Mouse (Mus musculus) forebrain, embryonic 12.5 days (tissue): ENCODE data around the gene Maml2. TPM values are rescaled to one million over a fixed set of nuclear protein-coding genes. Genes with fewer than 3 reads are reported as not detected.

Source experiments
- ATAC-seq: fragments of 200-750 bp; cut with Nextera tagmentation; 2 replicates; pipeline ENCODE4 v1.8.0; 2017; ENCODE audit warnings: moderate TSS enrichment; ENCODE audit not compliant: low FRiP score
- H3K27ac ChIP-seq: fragments of 300-500 bp; sonication (generic); 2 replicates; pipeline ENCODE4 v1.5.1; 2016; ENCODE audit warnings: mild to moderate bottlenecking
- H3K27me3 ChIP-seq: fragments of 300-500 bp; sonication (generic); 2 replicates; pipeline ENCODE4 v1.6.1; 2016; ENCODE audit warnings: mild to moderate bottlenecking
- H3K36me3 ChIP-seq: fragments of 300-500 bp; sonication (generic); replicated peaks from 2 replicates; pipeline ENCODE4 v1.6.1; 2016; ENCODE audit warnings: mild to moderate bottlenecking
- H3K4me1 ChIP-seq: fragments of 300-500 bp; sonication (generic); 2 replicates; pipeline ENCODE4 v1.6.1; 2016
- H3K4me2 ChIP-seq: fragments of 300-500 bp; sonication (generic); 2 replicates; pipeline ENCODE4 v1.6.1; 2016; ENCODE audit warnings: mild to moderate bottlenecking, moderate library complexity
- H3K4me3 ChIP-seq: fragments of 300-500 bp; sonication (generic); replicated peaks from 2 replicates; pipeline ENCODE4 v1.5.1; 2016; ENCODE audit warnings: mild to moderate bottlenecking
- H3K9ac ChIP-seq: fragments of 300-500 bp; sonication (generic); 2 replicates; pipeline ENCODE4 v1.6.1; 2016; ENCODE audit warnings: mild to moderate bottlenecking
- H3K9me3 ChIP-seq: fragments of 300-500 bp; sonication (generic); 2 replicates; pipeline ENCODE4 v1.6.1; 2016
- WGBS: fragments of 180-500 bp; shearing (Covaris S2); methylation state at CpG from one replicate; pipeline ENCODE4 v1.1.7; 2016; 5-methylcytosine and 5-hydroxymethylcytosine counted together
- polyA plus RNA-seq: library from polyadenylated mRNA; unstranded; fragments of >200 nt; fragmentation: Nextera tagmentation; extraction: Ambion mirVana; gene quantifications from 2 replicates; pipeline ENCODE4 v1.2.1, GENCODE M21; 2016

The Maml2 gene
- polyA plus RNA-seq, 1 experiment from 2014 or later, result 10.4 TPM

GRCm38 (mm10) chr9:13460926-13461325 is 163.2 kb downstream of the Maml2 start:
- Histone ChIP-seq H3K4me2 (no peak overlapping the region), H3K36me3 (no peaks in the 10 kb centered on the region), H3K9ac (no peak overlapping the region), H3K27me3 (no peaks in the 10 kb centered on the region), H3K27ac (no peak overlapping the region), H3K4me1 (0 out of 2 replicates have a peak, but pooled peaks cover 7% of the 10 kb centered on the region), H3K9me3 (no peaks in the 10 kb centered on the region), H3K4me3 (no peak overlapping the region)
- ATAC-seq, result no peak
- WGBS, result 100% methylated on average over 1 of the region's 1 CpGs

- Histone ChIP-seq H3K4me2 (no peak overlapping the region), H3K27me3 (no peaks in the 10 kb centered on the region), H3K9ac (no peak overlapping the region), H3K27ac (no peak overlapping the region), H3K9me3 (no peaks in the 10 kb centered on the region), H3K4me1 (peaks cover 7% of the 10 kb centered on the region; the same call in 1 of the 2 replicates), H3K4me3 (no peak overlapping the region), H3K36me3 (no peaks in the 10 kb centered on the region)
- ATAC-seq, result no peak
- WGBS, result 91% methylated on average over 4 of the region's 4 CpGs
Observed at GRCm38 (mm10) chr9:13465358-13466020, 167.7 kb downstream of the Maml2 start.

GRCm38 (mm10) chr9:13466351-13466750 is 168.6 kb downstream of the Maml2 start:
- H3K4me1 ChIP-seq, result peaks cover 7% of the 10 kb centered on the region; the same call in 1 of the 2 replicates
- H3K4me3 ChIP-seq, result no peak overlapping the region
- H3K36me3 ChIP-seq, result no peaks in the 10 kb centered on the region
- H3K27ac ChIP-seq, result no peak overlapping the region
- no peak overlapping the region for H3K4me2 ChIP-seq
- ATAC-seq, result no peak
- H3K27me3 ChIP-seq, result no peaks in the 10 kb centered on the region
- WGBS, result 84% methylated on average over 4 of the region's 4 CpGs
- H3K9ac ChIP-seq, result no peak overlapping the region
- H3K9me3 ChIP-seq, result no peaks in the 10 kb centered on the region

GRCm38 (mm10) chr9:13466816-13467215 is 169.1 kb downstream of the Maml2 start:
- H3K4me2 ChIP-seq, result no peak overlapping the region
- H3K9ac ChIP-seq, result no peak overlapping the region
- 89% methylated on average over 10 of the region's 10 CpGs for WGBS
- no peak overlapping the region for H3K27ac ChIP-seq
- H3K9me3 ChIP-seq, result no peaks in the 10 kb centered on the region
- H3K27me3 ChIP-seq, result no peaks in the 10 kb centered on the region
- peaks cover 7% of the 10 kb centered on the region; the same call in 1 of the 2 replicates for H3K4me1 ChIP-seq
- H3K4me3 ChIP-seq, result no peak overlapping the region
- no peak for ATAC-seq
- no peaks in the 10 kb centered on the region for H3K36me3 ChIP-seq

- Histone ChIP-seq H3K4me3 (no peak overlapping the region), H3K9ac (no peak overlapping the region), H3K27me3 (no peaks in the 10 kb centered on the region), H3K4me1 (peaks cover 7% of the 10 kb centered on the region; the same call in 1 of the 2 replicates), H3K4me2 (no peak overlapping the region), H3K9me3 (no peaks in the 10 kb centered on the region), H3K27ac (no peak overlapping the region), H3K36me3 (no peaks in the 10 kb centered on the region)
- ATAC-seq, result no peak
- WGBS, result 74% methylated on average over 7 of the region's 7 CpGs
Observed at GRCm38 (mm10) chr9:13467745-13468144, 170.0 kb downstream of the Maml2 start.

- Histone ChIP-seq H3K27me3 (no peaks in the 10 kb centered on the region), H3K9me3 (no peaks in the 10 kb centered on the region), H3K36me3 (no peaks in the 10 kb centered on the region), H3K4me3 (no peak overlapping the region), H3K27ac (no peak overlapping the region), H3K4me2 (no peak overlapping the region), H3K4me1 (peaks cover 7% of the 10 kb centered on the region; the same call in 1 of the 2 replicates), H3K9ac (no peak overlapping the region)
- 90% methylated on average over 6 of the region's 6 CpGs for WGBS
- no peak for ATAC-seq
Observed at GRCm38 (mm10) chr9:13468778-13469177, 171.0 kb downstream of the Maml2 start.

GRCm38 (mm10) chr9:13470013-13470412 is 172.3 kb downstream of the Maml2 start:
- H3K36me3 ChIP-seq, result no peaks in the 10 kb centered on the region
- no peak overlapping the region for H3K4me3 ChIP-seq
- peaks cover 8% of the 10 kb centered on the region for H3K4me1 ChIP-seq
- no peak for ATAC-seq
- no peak overlapping the region for H3K27ac ChIP-seq
- 46% methylated on average over 7 of the region's 7 CpGs for WGBS
- no peak overlapping the region for H3K4me2 ChIP-seq
- no peak overlapping the region for H3K9ac ChIP-seq
- H3K27me3 ChIP-seq, result no peaks in the 10 kb centered on the region
- no peaks in the 10 kb centered on the region for H3K9me3 ChIP-seq

- 95% methylated on average over 5 of the region's 5 CpGs for WGBS
- ATAC-seq, result no peak
- no peak overlapping the region for H3K4me2 ChIP-seq
Observed at GRCm38 (mm10) chr9:13474951-13475350, 177.2 kb downstream of the Maml2 start.

GRCm38 (mm10) chr9:13479275-13479674 is 181.5 kb downstream of the Maml2 start:
- Histone ChIP-seq H3K36me3 (no peaks in the 10 kb centered on the region), H3K4me3 (no peak overlapping the region), H3K4me1 (peaks cover 33% of the 10 kb centered on the region), H3K9ac (no peak overlapping the region), H3K4me2 (no peak overlapping the region), H3K9me3 (no peaks in the 10 kb centered on the region), H3K27me3 (no peaks in the 10 kb centered on the region), H3K27ac (no peak overlapping the region)
- 9% methylated on average over 4 of the region's 4 CpGs for WGBS
- ATAC-seq, result peak; percentile 42; the same call in 1 of the 2 replicates

More at GRCm38 (mm10) chr9:13474951-13475350, 177.2 kb downstream of the Maml2 start:
- Histone ChIP-seq H3K36me3 (no peaks in the 10 kb centered on the region), H3K27me3 (no peaks in the 10 kb centered on the region), H3K4me1 (peaks cover 18% of the 10 kb centered on the region), H3K27ac (no peak overlapping the region), H3K4me3 (no peak overlapping the region), H3K9ac (no peak overlapping the region), H3K9me3 (no peaks in the 10 kb centered on the region)

GRCm38 (mm10) chr9:13483199-13484068 is 185.7 kb downstream of the Maml2 start:
- H3K9ac ChIP-seq, result no peak overlapping the region
- peaks cover 37% of the 10 kb centered on the region for H3K4me1 ChIP-seq
- H3K27ac ChIP-seq, result peak overlapping the region; percentile 11; the same call in 1 of the 2 replicates
- no peak overlapping the region for H3K4me2 ChIP-seq
- H3K4me3 ChIP-seq, result no peak overlapping the region
- WGBS, result 81% methylated on average over 5 of the region's 5 CpGs
- no peaks in the 10 kb centered on the region for H3K27me3 ChIP-seq
- H3K9me3 ChIP-seq, result no peaks in the 10 kb centered on the region
- H3K36me3 ChIP-seq, result no peaks in the 10 kb centered on the region
- ATAC-seq, result peak; percentile 30; the same call in 1 of the 2 replicates

GRCm38 (mm10) chr9:13484267-13485240 is 186.8 kb downstream of the Maml2 start:
- 46% methylated on average over 12 of the region's 12 CpGs for WGBS

More at GRCm38 (mm10) chr9:13484267-13485240, 186.8 kb downstream of the Maml2 start:
- Histone ChIP-seq H3K27me3 (no peaks in the 10 kb centered on the region), H3K9me3 (no peaks in the 10 kb centered on the region), H3K36me3 (no peaks in the 10 kb centered on the region), H3K4me2 (no peak overlapping the region), H3K4me3 (no peak overlapping the region), H3K9ac (no peak overlapping the region), H3K27ac (no peak overlapping the region), H3K4me1 (peaks cover 26% of the 10 kb centered on the region)
- ATAC-seq, result no peak
